Mouse (Mus musculus): ENCODE measurements around the gene Olfr824. TPM values are rescaled to one million over a fixed set of nuclear protein-coding genes. Genes with fewer than 3 reads are reported as not detected.
"Not testable (repeated sequence)": the region's sequence is repeated elsewhere in the genome, so short reads cannot be mapped to it uniquely, and the experiment has no call there.

The Olfr824 gene
- not detected in 2 replicates for total RNA-seq (2017)

DNA sequence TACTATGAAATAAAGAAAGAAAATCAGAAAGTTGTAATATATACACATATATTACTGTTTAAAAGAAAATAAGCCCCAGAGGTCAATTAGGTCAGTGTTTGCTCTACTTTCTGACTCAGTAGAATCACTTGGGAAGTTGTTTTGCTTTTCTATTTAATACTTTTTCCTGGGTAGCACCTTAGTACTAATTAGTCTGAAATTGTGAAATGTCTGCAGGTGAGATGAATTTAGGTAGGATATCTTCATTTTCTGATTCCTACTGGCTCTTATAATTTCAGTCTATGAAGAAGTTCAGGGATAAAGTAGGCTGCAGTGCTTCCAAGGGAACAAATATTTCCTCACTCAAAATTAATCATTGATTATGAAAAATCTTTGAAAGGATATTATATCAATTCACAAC is at the start of gene Olfr824:
TSS of gene Olfr824 (minus strand) at position 101 of the 400 bp plus-strand sequence.
- not testable (repeated sequence) for ATAC-seq (replicated peaks in 1 of 2; ENCODE audit: insufficient read depth in 1 of 2, low FRiP score in 2 of 2, low TSS enrichment in 1 of 2, low read depth in 1 of 2, poor library complexity in 2 of 2, severe bottlenecking in 2 of 2)

DNA sequence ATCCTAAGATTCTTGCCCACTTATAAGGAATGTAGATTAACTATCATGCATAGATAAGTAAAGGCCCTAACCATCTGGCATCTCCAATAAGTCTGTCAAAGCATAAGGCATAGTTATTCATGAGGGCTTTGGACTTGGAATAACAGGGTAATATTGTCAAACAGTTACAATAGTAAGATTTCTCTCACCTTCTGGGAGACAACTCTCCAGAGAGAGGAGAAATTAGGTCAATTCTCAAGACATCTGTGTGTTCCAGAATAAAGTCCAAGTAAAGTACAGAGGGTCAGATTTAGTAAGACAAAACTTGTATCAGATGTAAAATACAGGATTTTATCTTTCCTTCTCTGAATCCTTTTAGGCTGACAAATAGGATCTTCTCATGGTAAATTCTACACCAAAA is 36.9 kb upstream of the Olfr824 start, which contains the start of gene Olfr825:
TSS of gene Olfr825 (minus strand) at position 101 of the 400 bp plus-strand sequence.
- no peak for ATAC-seq (replicated peaks in 1 of 2; ENCODE audit: insufficient read depth in 1 of 2, low FRiP score in 2 of 2, low TSS enrichment in 1 of 2, low read depth in 1 of 2, poor library complexity in 2 of 2, severe bottlenecking in 2 of 2)

DNA sequence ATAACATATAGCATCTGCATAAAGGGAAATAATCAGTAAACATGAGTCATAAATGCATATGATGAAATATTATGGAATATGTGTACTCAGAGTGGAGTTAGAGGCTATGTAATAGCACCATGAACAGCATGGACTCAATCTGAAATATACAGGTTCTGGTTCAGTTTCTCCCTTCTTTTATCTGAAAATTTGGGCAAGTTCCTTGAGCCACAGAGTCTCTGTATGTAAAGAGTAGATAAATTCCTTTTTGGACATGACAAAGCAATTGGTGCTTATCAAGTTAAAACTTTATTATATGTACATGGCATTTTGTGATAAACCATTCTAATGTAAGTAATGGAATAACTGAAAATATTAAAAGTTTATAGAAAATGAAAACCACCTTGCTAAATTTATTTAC is 35.4 kb upstream of the Olfr824 start:
- ATAC-seq (replicated peaks in 1 of 2; ENCODE audit: insufficient read depth in 1 of 2, low FRiP score in 2 of 2, low TSS enrichment in 1 of 2, low read depth in 1 of 2, poor library complexity in 2 of 2, severe bottlenecking in 2 of 2): no peak

DNA sequence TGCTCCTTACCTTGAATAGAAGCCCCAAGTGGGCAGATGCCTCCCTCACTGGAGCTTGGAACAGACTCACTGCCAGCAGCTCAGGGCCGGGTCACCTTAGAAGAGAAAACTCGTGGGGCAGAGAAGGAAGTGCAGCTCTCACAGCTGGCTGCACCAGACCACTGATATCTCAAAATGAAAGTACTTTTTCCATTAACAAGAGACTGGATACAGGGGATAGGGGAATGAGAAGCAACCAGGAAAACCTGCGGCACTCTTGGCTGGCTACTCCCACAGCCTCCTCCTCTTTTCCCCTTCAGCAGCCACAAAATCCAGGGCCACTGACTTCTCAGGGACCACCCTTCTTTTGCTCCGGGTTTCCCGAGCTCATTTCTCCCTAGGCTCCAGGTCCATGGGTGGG is 14.3 kb upstream of the Olfr824 start:
- ATAC-seq (replicated peaks in 1 of 2; ENCODE audit: insufficient read depth in 1 of 2, low FRiP score in 2 of 2, low TSS enrichment in 1 of 2, low read depth in 1 of 2, poor library complexity in 2 of 2, severe bottlenecking in 2 of 2): no peak

DNA sequence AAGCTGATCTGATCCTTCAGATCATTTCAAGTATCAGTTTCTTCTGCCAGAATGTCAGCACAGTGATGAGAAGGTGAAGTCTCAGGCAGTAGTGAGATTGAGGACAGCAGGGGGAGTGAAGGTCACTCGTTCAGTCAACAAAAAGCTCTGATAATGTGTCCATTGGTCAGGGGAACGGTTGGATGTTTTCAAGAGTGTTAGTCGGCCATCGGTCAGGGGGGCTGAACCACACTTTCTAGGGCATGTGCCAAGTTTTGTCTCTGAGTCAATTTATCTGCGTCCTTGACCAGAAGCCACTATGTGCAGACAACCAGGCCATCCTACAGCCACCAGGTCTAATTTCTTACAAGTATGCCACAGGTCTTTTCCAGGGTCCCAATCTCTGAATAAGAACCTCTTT is 12.7 kb upstream of the Olfr824 start:
- not testable (repeated sequence) for ATAC-seq (replicated peaks in 1 of 2; ENCODE audit: insufficient read depth in 1 of 2, low FRiP score in 2 of 2, low TSS enrichment in 1 of 2, low read depth in 1 of 2, poor library complexity in 2 of 2, severe bottlenecking in 2 of 2)

DNA sequence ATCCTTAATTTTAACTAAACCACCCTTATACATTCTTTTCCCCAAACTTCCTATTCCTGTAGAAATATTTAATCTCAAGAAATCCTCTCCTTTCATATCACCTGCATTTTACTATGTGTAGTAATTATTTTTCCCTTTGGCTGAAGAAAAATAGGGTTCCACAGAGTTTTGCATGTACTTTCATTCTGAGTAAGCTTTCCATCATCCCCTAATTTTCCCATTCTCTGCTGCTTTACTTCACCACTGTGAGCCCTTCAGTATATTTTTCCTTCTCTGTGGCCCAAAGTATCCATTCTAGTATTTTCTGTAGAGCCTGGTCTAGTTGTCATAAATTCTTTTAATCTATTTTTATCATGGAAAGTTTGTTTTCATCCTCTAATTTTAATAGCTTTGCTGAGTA is 5.0 kb upstream of the Olfr824 start:
- ATAC-seq (replicated peaks in 1 of 2; ENCODE audit: insufficient read depth in 1 of 2, low FRiP score in 2 of 2, low TSS enrichment in 1 of 2, low read depth in 1 of 2, poor library complexity in 2 of 2, severe bottlenecking in 2 of 2): no peak

DNA sequence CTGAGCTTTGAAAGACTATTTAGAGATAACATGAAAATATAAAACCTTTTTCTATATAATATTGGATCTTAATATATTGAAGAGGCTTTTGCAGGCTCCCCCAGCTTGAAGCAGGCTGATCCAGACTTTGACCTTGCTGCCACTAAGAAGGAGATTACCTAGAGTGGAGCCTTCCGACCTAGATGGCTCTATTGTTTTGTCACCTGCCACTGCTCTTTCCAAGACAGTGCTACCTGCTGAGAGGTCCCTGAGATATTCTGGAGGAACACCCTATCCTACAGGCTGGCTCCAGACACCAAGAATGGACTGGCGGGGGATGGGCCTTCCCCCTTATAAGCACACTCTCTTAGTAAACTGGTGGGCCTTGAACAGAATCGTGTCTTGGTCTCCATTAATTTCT is 13.8 kb downstream of the Olfr824 start:
- ATAC-seq (replicated peaks in 1 of 2; ENCODE audit: insufficient read depth in 1 of 2, low FRiP score in 2 of 2, low TSS enrichment in 1 of 2, low read depth in 1 of 2, poor library complexity in 2 of 2, severe bottlenecking in 2 of 2): not testable (repeated sequence)

DNA sequence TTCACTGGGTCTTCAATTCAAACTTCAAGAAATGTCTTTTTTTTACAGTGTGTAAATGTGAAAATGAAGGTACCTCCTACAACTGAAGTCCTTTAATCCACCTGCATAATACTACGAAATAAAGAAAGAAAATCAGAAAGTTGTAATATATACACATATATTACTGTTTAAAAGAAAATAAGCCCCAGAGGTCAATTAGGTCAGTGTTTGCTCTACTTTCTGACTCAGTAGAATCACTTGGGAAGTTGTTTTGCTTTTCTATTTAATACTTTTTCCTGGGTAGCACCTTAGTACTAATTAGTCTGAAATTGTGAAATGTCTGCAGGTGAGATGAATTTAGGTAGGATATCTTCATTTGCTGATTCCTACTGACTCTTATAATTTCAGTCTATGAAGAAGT is 14.5 kb downstream of the Olfr824 start, which contains the start of gene Olfr823:
TSS of gene Olfr823 (minus strand) at position 101 of the 400 bp plus-strand sequence.
- not testable (repeated sequence) for ATAC-seq (replicated peaks in 1 of 2; ENCODE audit: insufficient read depth in 1 of 2, low FRiP score in 2 of 2, low TSS enrichment in 1 of 2, low read depth in 1 of 2, poor library complexity in 2 of 2, severe bottlenecking in 2 of 2)

DNA sequence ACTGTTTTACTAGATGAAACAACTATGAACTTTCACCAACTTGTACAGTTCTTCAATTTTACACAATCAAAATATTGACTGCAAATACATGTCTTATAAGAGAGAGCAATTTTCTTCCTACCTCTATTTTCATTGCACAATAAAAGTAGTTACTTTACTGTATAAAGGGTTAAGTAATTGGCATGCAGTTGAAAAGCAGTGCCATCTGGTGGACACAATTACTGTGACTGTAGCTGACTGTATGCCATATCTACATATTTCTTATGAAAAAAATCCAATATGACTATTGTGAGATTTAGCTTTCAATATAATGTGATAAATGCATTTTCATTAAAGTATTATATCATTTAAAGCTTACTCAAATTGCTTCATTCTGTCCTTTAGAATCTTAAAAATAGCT is 33.7 kb downstream of the Olfr824 start:
- peak in 1 of 2 experiments; percentile 59; a peak in 2 of 4 replicates for ATAC-seq (replicated peaks in 1 of 2; ENCODE audit: insufficient read depth in 1 of 2, low FRiP score in 2 of 2, low TSS enrichment in 1 of 2, low read depth in 1 of 2, poor library complexity in 2 of 2, severe bottlenecking in 2 of 2)

DNA sequence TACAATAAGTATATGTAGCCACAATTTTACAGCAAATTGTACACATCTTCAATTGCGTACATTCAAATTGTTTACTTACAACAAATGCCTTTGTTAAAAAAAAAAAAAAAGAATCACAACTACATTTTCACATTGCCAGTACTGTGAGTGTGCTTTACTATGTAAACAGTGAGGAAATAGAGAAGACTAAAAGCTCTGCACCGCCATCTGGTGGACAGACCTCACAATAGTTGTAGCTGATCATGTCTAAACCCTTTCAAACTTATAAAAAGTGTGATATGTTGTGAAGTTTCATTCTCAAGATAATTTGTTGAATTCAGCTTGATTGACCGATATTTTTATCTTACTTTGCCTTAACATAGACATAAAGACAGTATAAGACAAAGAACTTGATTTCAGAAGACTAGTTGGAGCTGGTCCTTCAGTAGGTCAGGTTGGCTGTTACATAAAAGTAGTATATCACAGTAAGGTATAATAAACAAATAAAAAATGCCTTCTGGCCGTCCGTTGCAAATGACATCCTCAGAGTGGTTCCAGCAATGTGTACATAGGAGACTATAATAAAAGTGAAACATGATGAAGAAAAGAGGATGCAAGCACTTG is 36.9 kb downstream of the Olfr824 start:
- ATAC-seq (replicated peaks in 1 of 2; ENCODE audit: insufficient read depth in 1 of 2, low FRiP score in 2 of 2, low TSS enrichment in 1 of 2, low read depth in 1 of 2, poor library complexity in 2 of 2, severe bottlenecking in 2 of 2): peak; percentile 78 to 82; a peak in 3 of 4 replicates

Other genes starting within 250 kb of the Olfr824 start
- gene Olfr815, start 224.1 kb downstream of the Olfr824 start, total RNA-seq (2017): not detected in 2 replicates
- gene Olfr816, start 214.4 kb downstream of the Olfr824 start, total RNA-seq (2017): not detected in 2 replicates
- gene Olfr818, start 180.9 kb downstream of the Olfr824 start, total RNA-seq (2017): not detected in 2 replicates
- gene Olfr819, start 162.7 kb downstream of the Olfr824 start, total RNA-seq (2017): not detected in 2 replicates
- gene Olfr247, start 153.9 kb downstream of the Olfr824 start, total RNA-seq (2017): not detected in 2 replicates
- not detected in 2 replicates for gene Gm10310, start 144.9 kb downstream of the Olfr824 start, total RNA-seq (2017)
- gene Olfr820, start 117.4 kb downstream of the Olfr824 start, total RNA-seq (2017): not detected in 2 replicates
- not detected in 2 replicates for gene Olfr821, start 99.7 kb downstream of the Olfr824 start, total RNA-seq (2017)
- not detected in 2 replicates for gene Olfr822, start 58.8 kb downstream of the Olfr824 start, total RNA-seq (2017)
- gene Olfr823, start 14.6 kb downstream of the Olfr824 start, total RNA-seq (2017): not detected in 2 replicates
- gene Olfr825, start 36.8 kb upstream of the Olfr824 start, total RNA-seq (2017): not detected in 2 replicates
- gene Olfr826, start 54.2 kb upstream of the Olfr824 start, total RNA-seq (2017): not detected in 2 replicates
- gene Olfr827, start 84.4 kb upstream of the Olfr824 start, total RNA-seq (2017): not detected in 2 replicates
- gene Neurod4, start 150.2 kb upstream of the Olfr824 start, total RNA-seq (2017): 0.44 TPM in 1 of 2 replicates, not detected in the other
- 123 and 178 TPM in 2 replicates for gene Tespa1, start 192.9 kb upstream of the Olfr824 start, total RNA-seq (2017)

Data from hematopoietic stem cell, adult 5-6 weeks (primary cell).